Mouse (Mus musculus) liver, embryonic 16.5 days (tissue): Measurements from ENCODE around the gene Cpm. TPM values are rescaled to one million over a fixed set of nuclear protein-coding genes. Genes with fewer than 3 reads are reported as not detected.
"Not testable (repeated sequence)": the region's sequence is repeated elsewhere in the genome, so short reads cannot be mapped to it uniquely, and the experiment has no call there.

Source experiments
- ATAC-seq: fragments of 200-750 bp; cut with Nextera tagmentation; 2 replicates; pipeline ENCODE4 v1.8.0; 2017; ENCODE audit warnings: low read depth, mild to moderate bottlenecking, moderate number of reproducible peaks, moderate library complexity
- H3K27ac ChIP-seq: fragments of 300-500 bp; sonication (generic); 2 replicates; pipeline ENCODE4 v1.5.1; 2014; ENCODE audit warnings: mild to moderate bottlenecking, low read length
- H3K27me3 ChIP-seq: fragments of 300-500 bp; sonication (generic); 2 replicates; pipeline ENCODE4 v1.6.1; 2014; ENCODE audit warnings: low read depth, low read length, mixed read lengths; ENCODE audit not compliant: control insufficient read depth, insufficient read depth
- H3K36me3 ChIP-seq: fragments of 300-500 bp; sonication (generic); 2 replicates; pipeline ENCODE4 v1.6.1; 2014; ENCODE audit warnings: mild to moderate bottlenecking; ENCODE audit not compliant: control insufficient read depth, insufficient read depth
- H3K4me1 ChIP-seq: fragments of 300-500 bp; sonication (generic); 2 replicates; pipeline ENCODE4 v1.6.1; 2014; ENCODE audit warnings: low read depth, low read length, mixed read lengths; ENCODE audit not compliant: control insufficient read depth
- H3K4me2 ChIP-seq: fragments of 300-500 bp; sonication (generic); 2 replicates; pipeline ENCODE4 v1.6.1; 2014; ENCODE audit warnings: low read depth, low read length, mixed read lengths
- H3K4me3 ChIP-seq: fragments of 300-500 bp; sonication (generic); 2 replicates; pipeline ENCODE4 v1.5.1; 2014; ENCODE audit warnings: low read depth, mild to moderate bottlenecking, low read length
- H3K9ac ChIP-seq: fragments of 300-500 bp; sonication (generic); 2 replicates; pipeline ENCODE4 v1.6.1; 2014; ENCODE audit warnings: low read depth, low read length
- H3K9me3 ChIP-seq: fragments of 300-500 bp; sonication (generic); replicated peaks from 2 replicates; pipeline ENCODE4 v1.6.1; 2016; ENCODE audit warnings: low read length; ENCODE audit not compliant: control insufficient read depth
- WGBS: fragments of 180-500 bp; shearing (Covaris S2); extraction: QIAGEN DNeasy Blood & Tissue Kit; methylation state at CpG from one replicate; pipeline ENCODE4 v1.1.7; 2014; ENCODE audit not compliant: insufficient replicate concordance; 5-methylcytosine and 5-hydroxymethylcytosine counted together
- polyA plus RNA-seq: library from polyadenylated mRNA; unstranded; fragments of >200 nt; fragmentation: Nextera tagmentation; extraction: Ambion mirVana; gene quantifications from 2 replicates; pipeline ENCODE4 v1.2.1, GENCODE M21; 2015

Gene Cpm
- polyA plus RNA-seq, 1 experiment from 2014 or later = 61.6 TPM

- no peak overlapping the region for H3K27ac ChIP-seq
- no peaks in the 10 kb centered on the region for H3K4me1 ChIP-seq
- 68% methylated on average over 5 of the region's 5 CpGs for WGBS
- H3K4me3 ChIP-seq = no peak overlapping the region
- H3K9me3 ChIP-seq = no peaks in the 10 kb centered on the region
- no peak overlapping the region for H3K4me2 ChIP-seq
- ATAC-seq = no peak
- no peaks in the 10 kb centered on the region for H3K27me3 ChIP-seq
- no peaks in the 10 kb centered on the region for H3K36me3 ChIP-seq
- H3K9ac ChIP-seq = no peak overlapping the region
Measured at GRCm38 (mm10) chr10:117593041-117593570, 36.2 kb upstream of the Cpm start.

- H3K4me3 ChIP-seq = no peak overlapping the region
- no peak overlapping the region for H3K27ac ChIP-seq
- no peak for ATAC-seq
Measured at GRCm38 (mm10) chr10:117593857-117594256, 35.4 kb upstream of the Cpm start.

DNA sequence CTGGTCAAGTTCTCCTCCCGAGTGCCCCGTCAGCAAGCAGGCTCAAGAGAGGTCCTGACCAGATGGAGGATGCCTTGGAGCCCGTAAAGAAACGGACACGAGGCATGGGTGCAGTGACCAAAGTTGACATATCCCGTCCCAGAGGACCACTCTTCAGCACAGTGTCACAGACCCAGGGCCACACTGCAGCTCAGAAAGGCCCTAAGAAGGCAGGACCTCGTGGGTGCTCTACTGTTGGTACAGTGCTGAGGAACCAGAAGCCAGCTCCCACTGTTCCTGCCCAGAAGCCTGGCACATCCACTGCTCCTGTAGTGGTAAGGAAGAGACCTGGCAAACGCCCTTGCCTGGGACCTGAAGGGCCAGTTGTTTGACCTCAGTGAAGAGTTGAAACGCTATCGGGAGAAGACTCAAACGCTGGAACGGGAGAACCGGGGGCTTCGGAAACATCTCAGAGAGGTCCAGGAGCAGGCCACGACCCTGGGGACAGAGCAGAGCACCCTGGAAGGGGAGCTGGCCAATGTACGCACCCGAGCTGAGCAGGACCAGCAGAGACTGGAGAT, 34.9 kb upstream of the Cpm start:
- H3K4me1 ChIP-seq = no peaks in the 10 kb centered on the region
- ATAC-seq = no peak
- WGBS = 70% methylated on average over 17 of the region's 17 CpGs

More at GRCm38 (mm10) chr10:117593857-117594256, 35.4 kb upstream of the Cpm start:
- H3K4me1 ChIP-seq = no peaks in the 10 kb centered on the region
- no peaks in the 10 kb centered on the region for H3K9me3 ChIP-seq
- H3K9ac ChIP-seq = no peak overlapping the region
- WGBS = 75% methylated on average over 13 of the region's 13 CpGs
- no peaks in the 10 kb centered on the region for H3K27me3 ChIP-seq
- H3K4me2 ChIP-seq = no peak overlapping the region
- H3K36me3 ChIP-seq = no peaks in the 10 kb centered on the region

DNA sequence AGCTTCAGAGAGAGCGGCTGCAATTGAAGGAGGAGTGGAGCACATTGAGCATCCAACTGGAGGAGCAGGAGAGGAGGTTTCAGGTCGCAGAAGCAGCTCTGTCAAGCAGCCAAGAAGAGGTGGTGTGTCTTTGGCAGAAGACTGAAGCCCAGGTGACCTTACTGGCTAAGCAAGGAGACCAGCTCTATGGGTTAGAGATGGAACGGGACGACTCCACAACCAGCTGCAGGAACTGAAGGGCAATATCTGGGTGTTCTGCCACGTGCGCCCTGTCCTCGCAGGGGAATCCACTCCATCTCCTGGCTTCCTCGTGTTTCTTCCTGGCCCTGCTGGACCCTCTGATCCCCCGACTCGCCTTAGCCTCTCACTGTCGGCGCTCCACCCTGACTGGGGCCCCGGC, 34.4 kb upstream of the Cpm start:
- H3K27ac ChIP-seq = no peak overlapping the region
- no peak for ATAC-seq

More for the DNA sequence above, 34.9 kb upstream of the Cpm start:
- Histone ChIP-seq H3K9me3 (no peaks in the 10 kb centered on the region), H3K27ac (no peak overlapping the region), H3K4me2 (no peak overlapping the region), H3K9ac (no peak overlapping the region), H3K36me3 (no peaks in the 10 kb centered on the region), H3K4me3 (no peak overlapping the region), H3K27me3 (no peaks in the 10 kb centered on the region)

DNA sequence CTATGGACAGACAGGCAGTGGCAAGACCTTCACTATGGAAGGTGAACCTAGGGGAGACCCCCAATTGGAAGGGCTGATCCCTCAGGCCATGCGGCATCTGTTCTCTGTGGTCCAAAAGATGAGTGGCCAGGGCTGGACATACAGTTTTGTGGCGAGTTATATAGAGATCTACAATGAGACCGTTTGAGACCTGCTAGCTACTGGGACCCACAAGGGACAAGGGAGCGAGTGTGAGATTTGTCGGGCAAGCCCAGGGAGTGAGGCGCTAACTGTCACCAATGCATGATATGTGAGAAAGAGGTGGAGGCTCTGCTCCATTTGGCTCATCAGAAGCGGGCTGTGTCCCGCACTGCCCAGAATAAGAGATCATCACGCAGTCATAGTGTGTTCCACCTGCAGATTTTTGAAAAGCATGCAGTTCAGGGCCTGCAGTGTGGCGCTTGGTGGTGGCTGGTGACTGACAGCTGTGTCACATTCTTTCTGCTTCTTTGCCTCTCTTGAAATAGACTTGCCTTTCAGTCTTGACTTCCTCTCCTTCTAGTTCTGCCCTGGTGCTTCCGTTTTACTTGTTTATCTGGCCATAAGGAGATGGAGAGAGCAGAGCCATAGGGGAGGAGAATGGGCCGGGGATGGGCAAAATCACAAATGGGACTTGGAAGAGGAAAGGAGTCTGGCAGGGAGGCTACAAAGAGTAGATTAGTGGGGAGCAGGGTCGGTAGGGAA, 33.7 kb upstream of the Cpm start:
- 48% methylated on average over 13 of the region's 13 CpGs for WGBS
- ATAC-seq = no peak
- Histone ChIP-seq H3K4me2 (no peak overlapping the region), H3K36me3 (no peaks in the 10 kb centered on the region), H3K9me3 (no peaks in the 10 kb centered on the region), H3K27me3 (no peaks in the 10 kb centered on the region), H3K9ac (no peak overlapping the region), H3K4me1 (no peaks in the 10 kb centered on the region), H3K4me3 (no peak overlapping the region), H3K27ac (no peak overlapping the region)

More for the DNA sequence above, 34.4 kb upstream of the Cpm start:
- Histone ChIP-seq H3K4me1 (no peaks in the 10 kb centered on the region), H3K36me3 (no peaks in the 10 kb centered on the region), H3K27me3 (no peaks in the 10 kb centered on the region), H3K9me3 (no peaks in the 10 kb centered on the region), H3K4me2 (no peak overlapping the region), H3K4me3 (no peak overlapping the region), H3K9ac (no peak overlapping the region)
- 61% methylated on average over 13 of the region's 13 CpGs for WGBS

DNA sequence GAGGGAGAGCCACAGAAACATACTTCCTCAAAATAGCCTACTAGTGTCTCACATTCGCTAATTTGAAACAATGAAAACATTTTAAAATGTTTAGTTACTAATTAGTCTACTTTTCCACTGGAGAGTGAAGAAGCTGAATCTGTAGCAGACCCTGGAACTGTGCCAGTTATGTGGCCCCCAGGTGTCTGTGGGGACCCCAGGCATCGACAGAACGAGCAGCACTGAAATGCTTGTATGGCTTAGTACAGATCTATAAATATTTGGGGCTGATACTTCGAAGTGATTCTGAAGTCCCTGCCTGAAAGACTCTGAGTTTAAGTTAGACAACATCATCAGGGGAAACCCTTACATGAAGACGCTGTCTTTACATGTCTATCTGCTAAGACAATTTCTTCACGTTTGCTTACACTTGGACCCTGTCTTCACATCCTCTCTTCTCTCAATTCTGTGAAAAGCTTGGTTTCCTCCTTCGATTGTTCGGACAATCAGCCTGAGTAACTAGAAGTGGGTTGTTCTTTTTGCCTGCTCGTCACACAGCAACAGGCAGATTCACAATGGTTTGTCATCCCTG, 33.0 kb upstream of the Cpm start:
- Histone ChIP-seq H3K9ac (no peak overlapping the region), H3K27ac (no peak overlapping the region), H3K4me2 (no peak overlapping the region), H3K4me1 (no peaks in the 10 kb centered on the region), H3K9me3 (no peaks in the 10 kb centered on the region), H3K4me3 (no peak overlapping the region), H3K36me3 (no peaks in the 10 kb centered on the region), H3K27me3 (no peaks in the 10 kb centered on the region)
- WGBS = 47% methylated on average over 9 of the region's 9 CpGs
- ATAC-seq = no peak

- H3K4me2 ChIP-seq = no peak overlapping the region
- no peak overlapping the region for H3K4me3 ChIP-seq
- no peaks in the 10 kb centered on the region for H3K4me1 ChIP-seq
- 56% methylated on average over 5 of the region's 5 CpGs for WGBS
- no peak overlapping the region for H3K9ac ChIP-seq
- ATAC-seq = no peak
- H3K27ac ChIP-seq = no peak overlapping the region
- H3K9me3 ChIP-seq = no peaks in the 10 kb centered on the region
- H3K36me3 ChIP-seq = no peaks in the 10 kb centered on the region
- no peaks in the 10 kb centered on the region for H3K27me3 ChIP-seq
Measured at GRCm38 (mm10) chr10:117596771-117597324, 32.5 kb upstream of the Cpm start.

DNA sequence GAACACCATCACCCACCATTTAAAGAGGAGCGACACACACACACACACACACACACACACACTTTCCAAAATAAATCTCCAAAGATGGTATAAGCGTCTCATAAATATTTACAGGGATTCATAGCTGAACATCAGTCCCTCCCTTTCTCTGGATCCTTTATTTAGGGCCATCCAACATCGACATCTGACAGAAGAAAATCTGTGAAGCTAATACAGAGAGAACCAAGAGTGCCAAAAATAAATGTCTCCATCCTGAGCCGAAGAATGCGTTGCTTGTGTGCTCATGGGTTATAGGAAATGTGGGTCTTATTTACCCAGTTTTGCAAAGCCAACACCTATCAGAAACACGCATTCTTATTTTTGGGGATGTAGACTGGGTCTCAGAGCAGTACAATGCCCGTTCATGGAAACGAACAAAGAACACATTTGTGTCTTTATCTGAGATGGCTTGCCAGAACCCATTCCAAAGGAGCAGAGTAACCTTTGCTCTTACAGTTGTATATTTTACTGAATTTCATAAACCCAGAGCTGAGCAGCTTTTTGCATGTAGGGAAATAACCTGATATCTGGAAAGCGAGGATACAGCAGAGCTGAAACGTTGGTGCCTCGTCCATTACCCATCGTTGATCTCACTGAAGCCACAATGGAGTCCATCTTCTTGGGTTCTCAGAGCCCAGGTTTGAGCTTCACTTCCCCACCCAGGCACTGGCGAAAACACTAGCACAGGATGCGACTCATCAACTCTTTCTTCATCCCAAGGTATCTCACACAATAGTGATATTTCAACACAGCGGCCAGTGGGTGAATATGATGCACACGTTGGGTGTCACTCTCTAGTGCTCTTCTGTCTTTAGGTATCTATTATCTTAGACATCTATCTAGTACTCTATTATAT, 31.7 kb upstream of the Cpm start:
- H3K36me3 ChIP-seq, H3K27ac ChIP-seq, H3K9me3 ChIP-seq, H3K27me3 ChIP-seq, ATAC-seq, H3K4me3 ChIP-seq, H3K4me2 ChIP-seq, H3K9ac ChIP-seq, H3K4me1 ChIP-seq: not testable (repeated sequence)
- WGBS = 68% methylated on average over 16 of the region's 16 CpGs
